In the genomic region with DNA sequence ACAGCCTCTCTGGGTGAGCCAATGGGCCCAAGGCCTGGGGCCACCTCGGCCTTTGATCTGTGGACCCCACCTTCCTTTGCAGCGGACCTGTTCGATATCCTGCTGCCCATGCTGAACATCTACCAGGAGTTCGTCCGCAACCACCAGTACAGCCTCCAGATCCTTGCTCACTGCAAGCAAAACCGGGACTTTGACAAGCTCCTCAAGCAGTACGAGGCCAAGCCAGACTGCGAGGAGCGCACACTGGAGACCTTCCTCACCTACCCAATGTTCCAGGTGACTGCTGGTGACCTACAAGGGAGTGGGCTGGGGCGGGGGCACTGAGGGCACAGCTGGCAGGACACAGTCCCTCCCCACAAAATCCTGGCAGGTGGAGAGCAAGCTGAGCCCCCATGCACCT, we compare ENCODE assay signal across 15 mouse cellular contexts.
DNase-seq lines count a peak whose midpoint lies in the region.
"Had no signal": no experiment of that assay in that cellular context is flagged by ENCODE, and none has a peak within 500 bp of the region (broad histone marks: within the 10 kb centered on the region; RNA-seq: fewer than 3 reads in every experiment).

No protein-coding gene starts in this region.

- peak; percentile 0 for DNase-seq in adrenal gland, adult 2 months
- no peak for DNase-seq in adrenal gland, postnatal 25 days
- peak; percentile 87 for DNase-seq in heart, adult 11 months
- no peak for DNase-seq in heart, postnatal 4 days
- peak; percentile 2 for DNase-seq in right cerebral cortex, postnatal 25 days
- no peak for DNase-seq in right cerebral cortex, adult 18-20 months
- DNase-seq in urinary bladder, adult 2 months (ENCODE audit: low spot score) = peak; percentile 18
- no peak for DNase-seq in urinary bladder, postnatal 36 days (ENCODE audit: low spot score in 2 of 2)
- DNase-seq: adrenal gland, postnatal 10 days; adrenal gland, postnatal 36 days; B cell, adult 2 months; cerebellum, adult 11-12 months; cerebellum, adult 9-10 months; cerebellum, postnatal 10 days; forebrain, postnatal 0 days had no signal

Comparison
In these comparisons a context has a peak if more than half of its experiments do, and no peak if none do; other contexts are left out.
1. DNase-seq: peak in adrenal gland, adult 2 months (single experiment), heart, adult 11 months (single experiment), right cerebral cortex, postnatal 25 days (single experiment) and urinary bladder, adult 2 months (single experiment); none in adrenal gland, postnatal 25 days (single experiment), heart, postnatal 4 days (single experiment), right cerebral cortex, adult 18-20 months (single experiment) and urinary bladder, postnatal 36 days (0 of 2).